Mouse (Mus musculus) CH12.LX (cell line): ENCODE measurements around the gene F9. TPM values are rescaled to one million over a fixed set of nuclear protein-coding genes. Genes with fewer than 3 reads are reported as not detected.

Experiments used
- DNase-seq: peaks from one replicate; pipeline ENCODE4 v3.0.0-alpha.2; 2013; ENCODE audit errors: extremely low read depth
- H3K27ac ChIP-seq: 2 replicates; pipeline ENCODE4 v1.5.1; 2012; ENCODE audit warnings: low read depth, mild to moderate bottlenecking, control low read depth, moderate library complexity; ENCODE audit not compliant: insufficient read depth
- H3K27me3 ChIP-seq: replicated peaks from 2 replicates; pipeline ENCODE3; 2012; ENCODE audit warnings: inconsistent platforms
- H3K36me3 ChIP-seq, 2 experiments: replicated peaks in 1 of 2; 2 replicates each; pipeline versions ENCODE3 to v1.6.1; 2012; ENCODE audit warnings: inconsistent platforms in 1 of 2, low read length in 1 of 2, mild to moderate bottlenecking in 1 of 2, mixed read lengths in 1 of 2, moderate library complexity in 1 of 2; ENCODE audit not compliant: control insufficient read depth in 1 of 2, insufficient read depth in 1 of 2
- H3K4me1 ChIP-seq, 2 experiments: 2 replicates each; pipeline ENCODE4 v1.6.1; 2012; ENCODE audit warnings: inconsistent platforms in 1 of 2, moderate library complexity in 1 of 2; ENCODE audit not compliant: insufficient read depth in 2 of 2, control insufficient read depth in 1 of 2
- H3K4me2 ChIP-seq: 2 replicates; pipeline ENCODE4 v1.6.1; 2012; ENCODE audit warnings: low read depth, mild to moderate bottlenecking, control low read depth; ENCODE audit not compliant: poor library complexity, insufficient read depth, severe bottlenecking
- H3K4me3 ChIP-seq, 3 experiments: fragments of 150-350 bp in 1 of 3; sonication (generic) in 1 of 3; replicated peaks in 1 of 3; 2 replicates each; pipeline versions ENCODE3 to v1.5.1; 2011 to 2012; ENCODE audit warnings: low read depth in 2 of 3, low read length in 2 of 3, mild to moderate bottlenecking in 2 of 3, moderate library complexity in 2 of 3, control low read depth in 1 of 3, improper control_type of control experiment in 1 of 3, inconsistent platforms in 1 of 3, mixed read lengths in 1 of 3; ENCODE audit not compliant: poor library complexity in 1 of 3
- H3K79me2 ChIP-seq: replicated peaks from 2 replicates; pipeline ENCODE4 v1.6.1; 2012; ENCODE audit warnings: mild to moderate bottlenecking, moderate library complexity; ENCODE audit not compliant: control insufficient read depth, poor library complexity, insufficient read depth, severe bottlenecking; ENCODE audit errors: extremely low read depth
- H3K9ac ChIP-seq: 2 replicates; pipeline ENCODE4 v1.6.1; 2012; ENCODE audit warnings: low read depth, mild to moderate bottlenecking, control low read depth, moderate library complexity; ENCODE audit not compliant: insufficient read depth
- H3K9me3 ChIP-seq: replicated peaks from 2 replicates; pipeline ENCODE3; 2012; ENCODE audit warnings: low read length, inconsistent platforms, mixed read lengths
- CHD2 ChIP-seq: IDR thresholded peaks from 2 replicates; pipeline ENCODE4 v1.6.1; 2011; ENCODE audit warnings: low read length, improper control_type of control experiment
- CTCF ChIP-seq, 2 experiments: IDR thresholded peaks in 1 of 2; conservative IDR thresholded peaks in 1 of 2; 2 replicates each; pipeline ENCODE4 v1.5.1; 2011 to 2012; ENCODE audit warnings: low read depth in 2 of 2, low read length in 2 of 2, improper control_type of control experiment in 1 of 2, inconsistent platforms in 1 of 2, mild to moderate bottlenecking in 1 of 2, moderate library complexity in 1 of 2
- EP300 ChIP-seq: IDR thresholded peaks from 2 replicates; pipeline ENCODE4 v1.6.1; 2011; ENCODE audit warnings: low read length, improper control_type of control experiment
- GABPA ChIP-seq: IDR thresholded peaks from 2 replicates; pipeline ENCODE4 v1.6.1; 2012; ENCODE audit warnings: low read depth, low read length, improper control_type of control experiment, inconsistent platforms; ENCODE audit not compliant: insufficient replicate concordance
- IRF4 ChIP-seq: IDR thresholded peaks from 2 replicates; pipeline ENCODE4 v1.6.1; 2014; ENCODE audit warnings: low read depth, mild to moderate bottlenecking, inconsistent platforms, low read length, improper control_type of control experiment
- JUN ChIP-seq: IDR thresholded peaks from 2 replicates; pipeline ENCODE4 v1.6.1; 2011; ENCODE audit warnings: low read depth, mild to moderate bottlenecking, low read length, improper control_type of control experiment, moderate library complexity; ENCODE audit not compliant: insufficient read depth
- KAT2A ChIP-seq: IDR thresholded peaks from 2 replicates; pipeline ENCODE4 v1.6.1; 2012; ENCODE audit warnings: low read length, improper control_type of control experiment, inconsistent platforms; ENCODE audit not compliant: insufficient replicate concordance
- MAFK ChIP-seq: IDR thresholded peaks from 2 replicates; pipeline ENCODE4 v1.6.1; 2011; ENCODE audit warnings: low read length, improper control_type of control experiment; ENCODE audit not compliant: insufficient replicate concordance
- MAZ ChIP-seq: IDR thresholded peaks from 2 replicates; pipeline ENCODE4 v1.6.1; 2012; ENCODE audit warnings: low read depth, mild to moderate bottlenecking, inconsistent platforms, low read length, improper control_type of control experiment, moderate library complexity
- NELFE ChIP-seq: IDR thresholded peaks from 2 replicates; pipeline ENCODE4 v1.6.1; 2011; ENCODE audit warnings: low read depth, low read length, improper control_type of control experiment
- NRF1 ChIP-seq: IDR thresholded peaks from 2 replicates; pipeline ENCODE4 v1.6.1; 2014; ENCODE audit warnings: low read depth, mild to moderate bottlenecking, inconsistent platforms, low read length, improper control_type of control experiment, moderate library complexity
- RAD21 ChIP-seq: IDR thresholded peaks from 2 replicates; pipeline ENCODE4 v1.6.1; 2011; ENCODE audit warnings: low read depth, mild to moderate bottlenecking, low read length, improper control_type of control experiment, moderate library complexity
- RCOR1 ChIP-seq: conservative IDR thresholded peaks from 2 replicates; pipeline ENCODE4 v1.6.1; 2012; ENCODE audit warnings: low read depth, mild to moderate bottlenecking, inconsistent platforms, low read length, improper control_type of control experiment
- SIN3A ChIP-seq: IDR thresholded peaks from 2 replicates; pipeline ENCODE4 v1.6.1; 2012; ENCODE audit warnings: low read length, improper control_type of control experiment, inconsistent platforms
- SMC3 ChIP-seq: IDR thresholded peaks from 2 replicates; pipeline ENCODE4 v1.6.1; 2011; ENCODE audit warnings: low read depth, low read length, improper control_type of control experiment
- ZC3H11A ChIP-seq: IDR thresholded peaks from 2 replicates; pipeline ENCODE4 v1.6.1; 2012; ENCODE audit warnings: low read depth, mild to moderate bottlenecking, inconsistent platforms, low read length, improper control_type of control experiment
- ZMIZ1 ChIP-seq: IDR thresholded peaks from 2 replicates; pipeline ENCODE4 v1.6.1; 2012; ENCODE audit warnings: low read depth, mild to moderate bottlenecking, inconsistent platforms, low read length, improper control_type of control experiment
- ZNF384 ChIP-seq: IDR thresholded peaks from 2 replicates; pipeline ENCODE4 v1.6.1; 2012; ENCODE audit warnings: low read depth, low read length, improper control_type of control experiment, inconsistent platforms
- dilution Hi-C: fragments of 300-500 bp; cut with MboI; formaldehyde crosslinking; loops from 2 replicates; pipeline ENCODE4 v1.14.3; 2020; ENCODE audit warnings: low sequenced_read_pairs; ENCODE audit not compliant: extremely low pct_unique_long_range_greater_than_20kb, extremely low pct_ligation_motif_present
- in situ Hi-C: fragments of 300-500 bp; cut with MboI; formaldehyde crosslinking; loops from 3 replicates; pipeline ENCODE4 v1.14.3; 2019; ENCODE audit warnings: low sequenced_read_pairs, low pct_ligation_motif_present, low pct_unique_long_range_greater_than_20kb, mixed read lengths
- polyA plus RNA-seq: library from polyadenylated mRNA; unstranded; fragments of >175 nt; gene quantifications from 2 replicates; pipeline ENCODE4 v1.2.1, GENCODE M21; 2012; ENCODE audit warnings: low read depth; ENCODE audit not compliant: insufficient read length
- total RNA-seq, 2 experiments: library from RNA; depleted of rRNA; stranded (reverse); fragments of 300-350 nt in 1 of 2; fragments of >200 nt in 1 of 2; gene quantifications; 2 replicates each; pipeline ENCODE4 v1.2.3; 2012 to 2014

The F9 gene
- total and polyA plus RNA-seq, 3 experiments = 0.42 to 2.0 (median 1.9) TPM

- dilution Hi-C loops = no loop called here
- in situ Hi-C loops = loop anchor here (10.0 kb wide), 1 partner anchor 390 kb away; no protein-coding TSS in a partner anchor
- no peaks in the 10 kb centered on the region for H3K27me3 ChIP-seq
- H3K9me3 ChIP-seq = no peaks in the 10 kb centered on the region
- no peak overlapping the region for H3K4me2 ChIP-seq
- no peak for TF ChIP-seq CHD2
- no peak for TF ChIP-seq MAFK
- TF ChIP-seq, all 38 proteins: peak for 0
- H3K9ac ChIP-seq = no peak overlapping the region
- H3K4me1 ChIP-seq = peaks cover 0 to 19% of the 10 kb centered on the region in 2 experiments; a peak in 2 of 4 replicates
- H3K27ac ChIP-seq = no peak overlapping the region; the same call in 1 of the 2 replicates
- no peak overlapping the region for H3K4me3 ChIP-seq
- no peaks in the 10 kb centered on the region for H3K79me2 ChIP-seq
- no peaks in the 10 kb centered on the region for H3K36me3 ChIP-seq
- DNase-seq = no peak
These were observed 15.3 kb downstream of the F9 start for GRCm38 (mm10) chrX:60014588-60014987.

- Histone ChIP-seq H3K27me3 (no peaks in the 10 kb centered on the region), H3K9me3 (no peaks in the 10 kb centered on the region), H3K4me3 (no peak overlapping the region), H3K4me1 (peaks cover 0 to 5% of the 10 kb centered on the region in 2 experiments; a peak in 2 of 4 replicates)
- no peak for DNase-seq
- dilution Hi-C loops = no loop called here
- no peak for TF ChIP-seq IRF4
- TF ChIP-seq, all 38 proteins: peak for 0
- in situ Hi-C loops = no loop called here
- H3K36me3 ChIP-seq = no peaks in the 10 kb centered on the region
- H3K27ac ChIP-seq = no peak overlapping the region
- H3K9ac ChIP-seq = no peak overlapping the region
- H3K4me2 ChIP-seq = no peak overlapping the region
- no peaks in the 10 kb centered on the region for H3K79me2 ChIP-seq
These were observed 21.7 kb downstream of the F9 start for GRCm38 (mm10) chrX:60021007-60021406.

- dilution Hi-C loops = no loop called here
- Histone ChIP-seq H3K9ac (no peak overlapping the region), H3K4me1 (peaks cover 0 to 5% of the 10 kb centered on the region in 2 experiments; a peak in 2 of 4 replicates), H3K36me3 (no peaks in the 10 kb centered on the region), H3K4me3 (no peak overlapping the region), H3K4me2 (no peak overlapping the region), H3K27me3 (no peaks in the 10 kb centered on the region), H3K79me2 (no peaks in the 10 kb centered on the region), H3K9me3 (no peaks in the 10 kb centered on the region), H3K27ac (no peak overlapping the region)
- TF ChIP-seq EP300 (peak; percentile 67), GABPA (no peak), RCOR1 (no peak), IRF4 (peak; percentile 66; the same call in 1 of the 2 replicates)
- in situ Hi-C loops = no loop called here
- DNase-seq = peak; percentile 29
These were observed 22.3 kb downstream of the F9 start for GRCm38 (mm10) chrX:60021595-60021994.

GRCm38 (mm10) chrX:60026654-60027053 is 27.4 kb downstream of the F9 start:
- no peaks in the 10 kb centered on the region for H3K79me2 ChIP-seq
- no peaks in the 10 kb centered on the region for H3K9me3 ChIP-seq
- H3K4me1 ChIP-seq = no peaks in the 10 kb centered on the region
- H3K27me3 ChIP-seq = no peaks in the 10 kb centered on the region
- no peak overlapping the region for H3K4me3 ChIP-seq
- no peak overlapping the region for H3K9ac ChIP-seq
- no peak overlapping the region for H3K27ac ChIP-seq
- in situ Hi-C loops = no loop called here
- dilution Hi-C loops = no loop called here
- H3K4me2 ChIP-seq = no peak overlapping the region
- no peaks in the 10 kb centered on the region for H3K36me3 ChIP-seq
- TF ChIP-seq ZC3H11A (no peak), CTCF (conservative IDR thresholded peaks at IDR 0.05 in 1 of 2, IDR thresholded peaks at IDR 0.05 in 1 of 2; ENCODE audit: low read depth in 2 of 2, low read length in 2 of 2) (peak in 1 of 2 experiments; percentile 67; a peak in 2 of 4 replicates), SMC3 (peak; percentile 62), ZNF384 (peak; percentile 93), NELFE (no peak), RAD21 (peak; percentile 72), CHD2 (no peak), MAZ (no peak), KAT2A (no peak), NRF1 (no peak), JUN (no peak), SIN3A (no peak), ZMIZ1 (no peak)
- TF ChIP-seq, all 38 proteins: peak for 4
- peak; percentile 40 for DNase-seq
